Mouse (Mus musculus) megakaryocyte, embryonic 14.5 days (primary cell): ENCODE data around the gene Gm11237. TPM values are rescaled to one million over a fixed set of nuclear protein-coding genes. Genes with fewer than 3 reads are reported as not detected.
"Not testable (repeated sequence)": the region's sequence is repeated elsewhere in the genome, so short reads cannot be mapped to it uniquely, and the experiment has no call there.

Experiments used
- H3K27me3 ChIP-seq: replicated peaks from 2 replicates; pipeline ENCODE3; 2012; ENCODE audit warnings: inconsistent platforms
- H3K36me3 ChIP-seq: replicated peaks from 2 replicates; pipeline ENCODE3; 2012; ENCODE audit warnings: low read length, inconsistent platforms, mixed read lengths
- H3K4me1 ChIP-seq: 2 replicates; pipeline ENCODE4 v1.6.1; 2012; ENCODE audit warnings: inconsistent platforms
- H3K4me3 ChIP-seq: replicated peaks from 2 replicates; pipeline ENCODE3; 2012; ENCODE audit warnings: moderate library complexity, mild to moderate bottlenecking, inconsistent platforms
- H3K9me3 ChIP-seq: 2 replicates; pipeline ENCODE4 v1.6.1; 2012; ENCODE audit warnings: inconsistent platforms
- FLI1 ChIP-seq: IDR thresholded peaks from 2 replicates; pipeline ENCODE4 v1.6.1; 2012; ENCODE audit warnings: low read length, inconsistent platforms, mixed read lengths
- GATA1 ChIP-seq: IDR thresholded peaks from 3 replicates; pipeline ENCODE4 v1.6.1; 2012; ENCODE audit warnings: mixed read lengths, low read length, inconsistent platforms, borderline replicate concordance
- polyA plus RNA-seq: library from polyadenylated mRNA; stranded (reverse); fragments of >175 nt; gene quantifications from 2 replicates; pipeline ENCODE4 v1.2.3, GENCODE M21; 2012; ENCODE audit warnings: low replicate concordance; ENCODE audit not compliant: insufficient read depth

The Gm11237 gene
- polyA plus RNA-seq = not detected in 2 replicates

DNA sequence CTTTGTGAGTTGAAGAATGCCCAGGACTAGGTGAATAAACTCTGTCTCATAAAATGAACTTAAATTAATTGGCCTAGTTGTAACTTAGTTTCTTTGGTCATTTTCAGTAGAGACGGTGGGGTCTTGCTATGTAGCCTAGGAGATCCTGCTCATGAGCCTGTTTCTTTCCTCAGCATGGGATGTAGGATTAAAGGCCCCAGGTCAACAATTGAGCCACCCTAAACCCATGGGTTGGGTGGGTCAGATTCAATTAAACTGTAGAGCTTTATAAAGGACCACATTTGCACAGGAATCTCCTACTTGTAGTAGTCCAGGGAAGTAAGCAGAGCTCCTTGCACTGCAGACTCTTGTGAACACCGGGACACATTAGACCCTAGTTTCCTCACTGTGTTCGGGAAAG, at the start of gene Gm11237:
Gm11237 (plus strand) TSS at position 301 of the 400 bp plus-strand sequence.
- H3K4me3 ChIP-seq, H3K9me3 ChIP-seq, H3K27me3 ChIP-seq, H3K36me3 ChIP-seq, H3K4me1 ChIP-seq: not testable (repeated sequence)

DNA sequence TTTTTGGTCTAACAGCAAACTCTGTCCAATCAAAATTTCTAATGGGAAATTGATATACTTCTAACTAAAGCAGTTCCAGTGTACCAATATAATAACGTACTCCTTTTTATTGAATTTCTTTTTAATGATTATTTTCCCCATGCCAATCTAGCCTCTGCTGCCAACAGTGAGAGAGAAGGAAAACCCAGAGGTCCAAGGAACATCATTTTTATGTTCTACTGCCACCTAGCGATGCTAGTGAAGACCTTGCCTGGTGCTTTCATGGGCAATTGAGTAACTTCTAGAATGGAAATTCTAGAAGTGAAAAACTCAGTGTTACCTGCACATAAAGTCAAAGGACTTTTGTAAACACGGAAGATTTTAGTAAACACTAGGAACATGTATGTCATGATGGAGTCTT, 23.5 kb upstream of the Gm11237 start:
- Histone ChIP-seq H3K4me3 (no peak overlapping the region), H3K27me3 (no peaks in the 10 kb centered on the region), H3K36me3 (no peaks in the 10 kb centered on the region), H3K9me3 (no peaks in the 10 kb centered on the region), H3K4me1 (no peaks in the 10 kb centered on the region)
- no peak for TF ChIP-seq FLI1
- no peak for TF ChIP-seq GATA1

DNA sequence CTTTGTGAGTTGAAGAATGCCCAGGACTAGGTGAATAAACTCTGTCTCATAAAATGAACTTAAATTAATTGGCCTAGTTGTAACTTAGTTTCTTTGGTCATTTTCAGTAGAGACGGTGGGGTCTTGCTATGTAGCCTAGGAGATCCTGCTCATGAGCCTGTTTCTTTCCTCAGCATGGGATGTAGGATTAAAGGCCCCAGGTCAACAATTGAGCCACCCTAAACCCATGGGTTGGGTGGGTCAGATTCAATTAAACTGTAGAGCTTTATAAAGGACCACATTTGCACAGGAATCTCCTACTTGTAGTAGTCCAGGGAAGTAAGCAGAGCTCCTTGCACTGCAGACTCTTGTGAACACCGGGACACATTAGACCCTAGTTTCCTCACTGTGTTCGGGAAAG, 15.2 kb upstream of the Gm11237 start, which contains the start of gene Gm11238:
Gm11238 (plus strand) TSS at position 301 of the 400 bp plus-strand sequence.
- H3K4me3 ChIP-seq, H3K36me3 ChIP-seq, H3K4me1 ChIP-seq, H3K9me3 ChIP-seq, H3K27me3 ChIP-seq: not testable (repeated sequence)

DNA sequence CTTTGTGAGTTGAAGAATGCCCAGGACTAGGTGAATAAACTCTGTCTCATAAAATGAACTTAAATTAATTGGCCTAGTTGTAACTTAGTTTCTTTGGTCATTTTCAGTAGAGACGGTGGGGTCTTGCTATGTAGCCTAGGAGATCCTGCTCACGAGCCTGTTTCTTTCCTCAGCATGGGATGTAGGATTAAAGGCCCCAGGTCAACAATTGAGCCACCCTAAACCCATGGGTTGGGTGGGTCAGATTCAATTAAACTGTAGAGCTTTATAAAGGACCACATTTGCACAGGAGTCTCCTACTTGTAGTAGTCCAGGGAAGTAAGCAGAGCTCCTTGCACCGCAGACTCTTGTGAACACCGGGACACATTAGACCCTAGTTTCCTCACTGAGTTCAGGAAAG, 15.0 kb downstream of the Gm11237 start, which contains the start of gene Gm11236:
Gm11236 (plus strand) TSS at position 301 of the 400 bp plus-strand sequence.
- H3K27me3 ChIP-seq, H3K4me1 ChIP-seq, H3K36me3 ChIP-seq, H3K9me3 ChIP-seq, H3K4me3 ChIP-seq: not testable (repeated sequence)

DNA sequence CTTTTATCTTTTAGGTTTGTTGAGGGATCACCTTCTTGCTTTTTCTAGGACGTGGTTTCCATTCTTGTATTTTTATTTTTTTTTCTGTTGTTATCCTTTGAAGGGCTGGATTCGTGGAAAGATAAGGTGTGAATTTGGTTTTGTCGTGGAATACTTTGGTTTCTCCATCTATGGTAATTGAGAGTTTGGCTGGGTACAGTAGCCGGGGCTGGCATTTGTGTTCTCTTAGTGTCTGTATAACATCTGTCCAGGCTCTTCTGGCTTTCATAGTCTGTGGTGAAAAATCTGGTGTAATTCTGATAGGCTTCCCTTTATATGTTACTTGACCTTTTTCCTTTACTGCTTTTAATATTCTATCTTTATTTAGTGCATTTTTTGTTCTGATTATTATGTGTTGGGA, 39.1 kb downstream of the Gm11237 start:
- H3K27me3 ChIP-seq, H3K9me3 ChIP-seq, H3K4me1 ChIP-seq, H3K4me3 ChIP-seq, H3K36me3 ChIP-seq: not testable (repeated sequence)

DNA sequence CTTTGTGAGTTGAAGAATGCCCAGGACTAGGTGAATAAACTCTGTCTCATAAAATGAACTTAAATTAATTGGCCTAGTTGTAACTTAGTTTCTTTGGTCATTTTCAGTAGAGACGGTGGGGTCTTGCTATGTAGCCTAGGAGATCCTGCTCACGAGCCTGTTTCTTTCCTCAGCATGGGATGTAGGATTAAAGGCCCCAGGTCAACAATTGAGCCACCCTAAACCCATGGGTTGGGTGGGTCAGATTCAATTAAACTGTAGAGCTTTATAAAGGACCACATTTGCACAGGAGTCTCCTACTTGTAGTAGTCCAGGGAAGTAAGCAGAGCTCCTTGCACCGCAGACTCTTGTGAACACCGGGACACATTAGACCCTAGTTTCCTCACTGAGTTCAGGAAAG, 45.3 kb downstream of the Gm11237 start, which contains the start of gene Gm11239:
Gm11239 (plus strand) TSS at position 301 of the 400 bp plus-strand sequence.
- not testable (repeated sequence) for H3K4me3 ChIP-seq, H3K4me1 ChIP-seq, H3K27me3 ChIP-seq, H3K9me3 ChIP-seq, H3K36me3 ChIP-seq

Other genes starting within 250 kb of the Gm11237 start
- gene Gm11487, start 217.9 kb upstream of the Gm11237 start, polyA plus RNA-seq = not detected in 2 replicates
- not detected in 2 replicates for gene Gm11238, start 15.1 kb upstream of the Gm11237 start, polyA plus RNA-seq
- not detected in 2 replicates for gene Gm11236, start 15.1 kb downstream of the Gm11237 start, polyA plus RNA-seq
- 0.87 TPM in 1 of 2 replicates, not detected in the other for gene Gm11239, start 45.4 kb downstream of the Gm11237 start, polyA plus RNA-seq
- not detected in 2 replicates for gene Gm428, start 60.5 kb downstream of the Gm11237 start, polyA plus RNA-seq
- not detected in 2 replicates for gene Rasef, start 168.0 kb downstream of the Gm11237 start, polyA plus RNA-seq